Mouse (Mus musculus) liver, postnatal 0 days (tissue): ENCODE measurements around the gene Cela3a.
"Not testable (repeated sequence)": the region's sequence is repeated elsewhere in the genome, so short reads cannot be mapped to it uniquely, and the experiment has no call there.

Source experiments
- CTCF ChIP-seq: sonication (generic); IDR thresholded peaks from 2 replicates; pipeline ENCODE4 v1.5.1; 2016; ENCODE audit warnings: antibody characterized with exemption, low read depth
- EP300 ChIP-seq: IDR thresholded peaks from 2 replicates; pipeline ENCODE4 v1.6.1; 2016; ENCODE audit warnings: antibody characterized with exemption, low read depth, mild to moderate bottlenecking

GRCm38 (mm10) chr4:137412185-137412709 is 2.7 kb upstream of the Cela3a start:
- not testable (repeated sequence) for TF ChIP-seq CTCF, EP300
